Mouse (Mus musculus) macrophage (primary cell): Measurements from ENCODE around the gene 2410015M20Rik. TPM values are rescaled to one million over a fixed set of nuclear protein-coding genes. Genes with fewer than 3 reads are reported as not detected.
A peak's percentile ranks its signal among the peaks of the same experiment; 100 is the strongest.
"Not testable (repeated sequence)": the region's sequence is repeated elsewhere in the genome, so short reads cannot be mapped to it uniquely, and the experiment has no call there.

Source experiments
- H3K27ac ChIP-seq: fragments of 350-480 bp; formaldehyde crosslinking; 2 replicates; pipeline ENCODE4 v1.9.0; 2021
- H3K36me3 ChIP-seq: fragments of 350-480 bp; formaldehyde crosslinking; 2 replicates; pipeline ENCODE4 v1.9.0; 2021; ENCODE audit errors: inconsistent target
- H3K4me3 ChIP-seq: fragments of 350-480 bp; formaldehyde crosslinking; 2 replicates; pipeline ENCODE4 v1.9.0; 2021; ENCODE audit errors: inconsistent target
- H3K79me2 ChIP-seq: fragments of 350-480 bp; formaldehyde crosslinking; 2 replicates; pipeline ENCODE4 v1.9.0; 2021; ENCODE audit errors: inconsistent target
- WGBS: methylation state at CpG from one replicate; pipeline ENCODE4 v1.1.7; 2026; ENCODE audit warnings: inconsistent platforms; ENCODE audit not compliant: missing documents; 5-methylcytosine and 5-hydroxymethylcytosine counted together
- polyA plus RNA-seq: library from polyadenylated mRNA; stranded (reverse); fragments of 250-400 nt; gene quantifications from 3 replicates; pipeline ENCODE4 v1.2.4, GENCODE M21; 2018; ENCODE audit warnings: inconsistent platforms
- total RNA-seq, 78 experiments: library from RNA; depleted of rRNA; stranded (reverse); fragments of 250-400 nt; gene quantifications; 1 replicate in 9 of 78; 2 replicates in 24 of 78; 3 replicates in 43 of 78; 4 replicates in 2 of 78; pipeline ENCODE4 v1.2.4; 2018; ENCODE audit warnings: inconsistent platforms in 56 of 78

2410015M20Rik gene
- 10 to 100 TPM in 5 of 26 experiments, 1 to 10 TPM in 19, not detected in 2; 1.2 to 31.0 (median 4.7) TPM for total RNA-seq (2018; cell fraction: chromatin; rRNA removed)
- 10 to 100 TPM; 42.1 to 95.9 (median 57.4) TPM for total RNA-seq (2018; cell fraction: cytosol; rRNA removed)
- 10 to 100 TPM in 15 of 26 experiments, 1 to 10 TPM in 10, not detected in 1; 4.6 to 17.7 (median 11.9) TPM for total RNA-seq (2018; cell fraction: nucleus; rRNA removed)
- polyA plus RNA-seq, result 47.7 to 86.1 TPM (median 67.9 TPM) in 3 replicates

GRCm38 (mm10) chr17:56609452-56610171 is at the start of gene 2410015M20Rik:
Gene 2410015M20Rik (minus strand): TSS chr17:56609771.
- H3K36me3 ChIP-seq, result peaks cover 23% of the 10 kb centered on the region
- WGBS, result under 1% methylated on average over 38 of the region's 44 CpGs
- peaks cover 35% of the 10 kb centered on the region for H3K79me2 ChIP-seq
- H3K27ac ChIP-seq, result peak within 1 kb of the TSS; percentile 67
- peak within 1 kb of the TSS; percentile 92 for H3K4me3 ChIP-seq

DNA sequence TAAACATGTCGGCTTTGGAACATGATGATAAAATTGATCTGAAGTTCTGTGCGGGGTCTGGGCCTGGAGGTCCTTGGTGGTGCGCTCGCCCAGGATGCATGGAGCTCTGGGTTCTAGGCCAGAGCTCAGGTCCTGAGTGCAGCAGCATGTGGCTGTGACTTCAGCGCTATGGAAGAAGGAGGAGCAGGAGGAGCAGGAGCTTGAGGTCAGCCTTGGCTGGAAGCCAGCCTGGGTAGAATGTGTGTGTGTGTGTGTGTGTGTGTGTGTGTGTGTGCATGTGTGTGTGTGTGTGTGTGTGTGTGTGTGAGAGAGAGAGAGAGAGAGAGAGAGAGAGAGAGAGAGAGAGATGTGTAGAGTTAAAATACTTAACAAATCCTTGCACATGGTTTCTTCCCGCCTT is 46.6 kb upstream of the 2410015M20Rik start:
- Histone ChIP-seq H3K4me3 (no peak overlapping the region), H3K36me3 (no peaks in the 10 kb centered on the region), H3K79me2 (no peaks in the 10 kb centered on the region), H3K27ac (no peak overlapping the region)
- 87% methylated on average over 6 of the region's 6 CpGs for WGBS

- Histone ChIP-seq H3K36me3 (no peaks in the 10 kb centered on the region), H3K79me2 (no peaks in the 10 kb centered on the region), H3K4me3 (no peak overlapping the region), H3K27ac (no peak overlapping the region)
- 94% methylated on average over 3 of the region's 3 CpGs for WGBS
These were observed 45.7 kb upstream of the 2410015M20Rik start for GRCm38 (mm10) chr17:56655311-56655710.

DNA sequence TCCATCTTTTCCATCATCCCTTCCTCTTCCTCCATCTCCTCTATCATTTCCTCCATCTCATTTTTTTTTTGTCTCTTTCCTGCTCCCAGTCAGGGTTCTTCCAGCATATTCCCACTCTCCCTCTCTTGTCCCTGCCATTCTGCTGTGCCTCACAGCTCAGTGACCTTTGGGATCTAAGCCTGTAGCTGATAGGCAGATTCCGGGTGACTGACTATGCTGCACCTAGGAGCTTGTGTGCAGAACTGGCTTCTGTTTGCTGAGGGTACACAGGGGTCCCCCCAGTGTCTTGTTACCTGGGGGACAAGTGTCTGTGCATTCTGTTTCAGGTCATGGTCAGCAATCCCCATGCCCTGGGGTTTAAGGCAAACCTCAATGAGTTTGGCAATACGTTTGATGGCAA is 45.2 kb upstream of the 2410015M20Rik start:
- Histone ChIP-seq H3K79me2 (no peaks in the 10 kb centered on the region), H3K27ac (no peak overlapping the region), H3K36me3 (no peaks in the 10 kb centered on the region), H3K4me3 (no peak overlapping the region)
- WGBS, result 80% methylated on average over 2 of the region's 2 CpGs

DNA sequence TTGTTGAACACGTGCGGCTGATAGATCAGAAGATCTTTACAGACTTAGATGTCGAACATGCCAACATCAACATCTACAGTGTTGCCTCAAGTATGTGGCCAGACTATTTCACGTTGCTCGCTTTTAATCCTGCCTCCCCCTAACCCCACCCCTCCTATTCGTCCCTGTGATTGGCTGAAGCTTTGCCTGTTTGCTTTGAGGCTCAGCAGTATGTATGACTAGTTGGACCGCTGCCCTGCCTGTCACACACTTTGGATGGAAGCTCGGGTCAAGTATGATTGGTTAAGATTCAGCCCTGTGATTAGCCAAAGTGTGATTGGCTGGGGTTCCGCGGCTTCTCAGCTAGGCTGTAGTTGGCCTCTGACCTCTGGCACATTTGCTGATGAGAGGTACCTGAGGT is 42.2 kb upstream of the 2410015M20Rik start:
- WGBS, result 49% methylated on average over 10 of the region's 10 CpGs
- H3K36me3 ChIP-seq, result no peaks in the 10 kb centered on the region
- no peak overlapping the region for H3K27ac ChIP-seq

DNA sequence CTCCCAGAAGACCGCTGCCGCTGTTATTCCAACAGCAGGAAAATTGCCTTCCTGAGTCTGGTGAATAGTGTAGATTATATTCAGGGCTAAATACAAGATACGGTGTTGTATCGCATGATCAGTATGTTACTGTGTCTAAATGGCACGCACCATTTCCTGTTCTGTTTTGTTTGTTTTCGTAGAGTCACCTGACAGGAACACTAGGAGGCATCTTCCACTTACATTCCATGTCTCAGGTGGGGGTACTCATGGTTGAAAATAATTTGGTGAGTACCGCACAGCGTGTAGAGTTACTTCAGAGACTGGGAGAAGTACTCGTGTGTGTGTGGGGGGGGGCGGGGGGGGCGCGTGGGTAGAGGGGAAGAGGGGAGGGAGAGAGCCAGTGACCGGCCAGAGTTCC is 38.0 kb upstream of the 2410015M20Rik start:
- H3K27ac ChIP-seq, result no peak overlapping the region
- WGBS, result 60% methylated on average over 6 of the region's 13 CpGs
- no peaks in the 10 kb centered on the region for H3K36me3 ChIP-seq
- H3K4me3 ChIP-seq, result no peak overlapping the region
- H3K79me2 ChIP-seq, result no peaks in the 10 kb centered on the region

More for the DNA sequence above, 42.2 kb upstream of the 2410015M20Rik start:
- no peak overlapping the region for H3K4me3 ChIP-seq
- no peaks in the 10 kb centered on the region for H3K79me2 ChIP-seq

- no peak overlapping the region for H3K27ac ChIP-seq
- WGBS, result 91% methylated on average over 4 of the region's 4 CpGs
These were observed 33.7 kb upstream of the 2410015M20Rik start for GRCm38 (mm10) chr17:56643237-56643636.

GRCm38 (mm10) chr17:56634023-56634422 is 24.5 kb upstream of the 2410015M20Rik start:
- no peak overlapping the region for H3K27ac ChIP-seq
- WGBS, result 89% methylated on average over 6 of the region's 6 CpGs
- no peaks in the 10 kb centered on the region for H3K36me3 ChIP-seq

More at GRCm38 (mm10) chr17:56643237-56643636, 33.7 kb upstream of the 2410015M20Rik start:
- no peaks in the 10 kb centered on the region for H3K79me2 ChIP-seq
- H3K4me3 ChIP-seq, result no peak overlapping the region
- no peaks in the 10 kb centered on the region for H3K36me3 ChIP-seq

DNA sequence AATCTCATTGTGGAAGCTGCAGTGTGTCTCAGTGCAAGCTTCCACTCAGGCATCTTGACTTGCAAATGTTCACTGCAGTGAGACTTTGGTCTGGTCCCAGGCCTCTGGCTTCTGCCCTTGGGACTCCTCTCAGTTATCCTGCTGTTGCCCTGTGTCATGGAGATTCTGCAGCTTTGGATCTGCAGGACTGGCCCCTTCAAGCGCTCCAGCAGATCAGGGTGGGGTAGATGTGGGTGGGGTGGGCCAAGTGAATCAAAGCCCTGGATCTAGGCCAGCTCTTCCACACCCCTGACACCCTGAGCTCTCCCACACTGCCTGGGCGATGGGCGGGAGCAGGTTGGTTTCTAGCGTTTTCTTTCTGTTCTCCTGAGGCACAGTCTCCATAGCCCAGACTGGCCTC is 22.2 kb upstream of the 2410015M20Rik start:
- 85% methylated on average over 4 of the region's 4 CpGs for WGBS
- Histone ChIP-seq H3K4me3 (no peak overlapping the region), H3K36me3 (no peaks in the 10 kb centered on the region), H3K79me2 (no peaks in the 10 kb centered on the region), H3K27ac (no peak overlapping the region)

More at GRCm38 (mm10) chr17:56634023-56634422, 24.5 kb upstream of the 2410015M20Rik start:
- Histone ChIP-seq H3K4me3 (no peak overlapping the region), H3K79me2 (no peaks in the 10 kb centered on the region)

GRCm38 (mm10) chr17:56629800-56630781 is 20.5 kb upstream of the 2410015M20Rik start:
- peaks cover 13% of the 10 kb centered on the region for H3K79me2 ChIP-seq
- not testable (repeated sequence) for H3K27ac ChIP-seq, H3K4me3 ChIP-seq, H3K36me3 ChIP-seq
- whole genome bisulfite sequencing, result 85% methylated on average over 19 of the region's 27 CpGs

DNA sequence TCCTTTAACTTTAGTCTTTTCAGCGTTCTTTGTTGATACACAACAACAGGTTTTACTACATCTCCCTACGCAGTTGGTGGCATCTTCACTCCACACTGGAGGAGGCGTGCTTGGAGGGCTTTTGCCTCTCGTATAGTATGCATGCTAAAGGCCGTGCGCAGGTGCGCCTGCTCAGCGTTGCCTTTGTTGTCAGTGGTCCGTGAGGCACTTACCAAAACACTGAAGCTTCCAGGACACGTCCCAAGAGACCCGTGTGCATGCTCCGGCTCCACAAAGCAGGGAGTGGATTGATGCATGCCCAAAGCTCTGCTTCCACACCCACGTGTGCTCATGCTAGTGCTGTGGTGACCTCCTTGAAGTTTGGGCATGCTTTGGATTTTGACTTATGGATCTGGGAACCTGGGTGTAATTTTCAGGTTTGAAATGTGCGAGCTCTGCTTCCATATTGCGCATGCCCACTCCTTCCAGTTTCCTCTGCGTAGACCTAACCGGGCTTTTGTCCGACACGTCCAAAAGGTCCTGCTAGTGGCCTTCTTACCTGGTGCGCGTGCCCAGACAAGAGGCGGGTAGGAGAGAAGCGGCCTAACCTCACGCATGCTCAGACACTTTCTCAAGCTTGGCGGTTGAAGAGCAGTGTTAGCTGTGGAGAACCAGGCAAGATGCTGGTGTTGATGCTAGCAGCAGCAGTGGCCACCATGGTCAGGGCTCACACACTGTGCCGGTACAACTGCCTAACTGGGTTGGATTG is 18.1 kb upstream of the 2410015M20Rik start, which contains the start of gene Catsperd:
TSS of gene Catsperd (plus strand) at position 614 of the 748 bp plus-strand sequence.
- Histone ChIP-seq H3K36me3 (peaks cover under 1% of the 10 kb centered on the region; the same call in 1 of the 2 replicates), H3K27ac (0 out of 2 replicates have a peak within 1 kb of the TSS, but pooled peaks have one; percentile 13), H3K79me2 (peaks cover 33% of the 10 kb centered on the region), H3K4me3 (peak within 1 kb of the TSS; percentile 42)
- 24% methylated on average over 26 of the region's 26 CpGs for WGBS

GRCm38 (mm10) chr17:56626754-56627470 is 17.3 kb upstream of the 2410015M20Rik start, which contains the start of gene Lonp1:
Gene Lonp1 (minus strand): TSS chr17:56626887.
- Histone ChIP-seq H3K27ac (peak within 1 kb of the TSS; percentile 37), H3K79me2 (peaks cover 33% of the 10 kb centered on the region), H3K4me3 (peak within 1 kb of the TSS; percentile 77), H3K36me3 (peaks cover 8% of the 10 kb centered on the region; the same call in 1 of the 2 replicates)
- WGBS, result under 1% methylated on average over 44 of the region's 51 CpGs

DNA sequence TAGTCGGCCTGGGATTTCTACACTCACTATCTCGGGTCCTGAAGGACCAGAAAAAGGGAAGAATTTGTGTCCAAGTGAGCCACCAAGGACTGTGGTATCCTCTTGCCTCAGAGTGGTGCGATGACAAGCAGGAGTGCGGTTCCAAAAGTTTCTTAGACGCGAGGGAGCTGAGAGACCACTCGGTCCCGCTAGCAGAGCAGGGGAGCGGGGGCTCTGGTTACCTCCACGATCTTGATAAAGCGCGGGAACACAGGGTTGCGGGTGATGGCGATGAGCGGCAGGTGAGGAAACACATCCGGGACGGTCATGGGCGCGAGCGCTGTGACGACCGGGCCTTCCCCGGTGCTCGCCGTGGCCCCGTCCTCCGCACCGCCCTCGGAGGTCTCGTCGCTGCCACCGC is 16.7 kb upstream of the 2410015M20Rik start:
- WGBS, result 2% methylated on average over 28 of the region's 32 CpGs
- Histone ChIP-seq H3K27ac (peak overlapping the region; percentile 37), H3K36me3 (peaks cover 13% of the 10 kb centered on the region; the same call in 1 of the 2 replicates), H3K79me2 (peaks cover 33% of the 10 kb centered on the region), H3K4me3 (peak overlapping the region; percentile 77)
